Mouse (Mus musculus): ENCODE measurements around the gene Ifnb1.
"Not testable (repeated sequence)": the region's sequence is repeated elsewhere in the genome, so short reads cannot be mapped to it uniquely, and the experiment has no call there.

Gene Ifnb1

GRCm38 (mm10) chr4:88522674-88523073 is at the start of gene Ifnb1:
Ifnb1 (minus strand) TSS chr4:88522774.
- no peak for DNase-seq (ENCODE audit: low spot score)

- no peak for DNase-seq (ENCODE audit: low spot score)
Measured at GRCm38 (mm10) chr4:88571698-88572097, 49.1 kb upstream of the Ifnb1 start, which contains the start of gene Ifna14. Ifna14 (minus strand) TSS chr4:88571798.

GRCm38 (mm10) chr4:88561791-88562190 is 39.2 kb upstream of the Ifnb1 start:
- DNase-seq (ENCODE audit: low spot score) = no peak

GRCm38 (mm10) chr4:88558145-88558544 is 35.6 kb upstream of the Ifnb1 start, which contains the start of gene Ifna15:
Ifna15 (minus strand) TSS chr4:88558245.
- not testable (repeated sequence) for DNase-seq (ENCODE audit: low spot score)

- peak; percentile 85 for DNase-seq (ENCODE audit: low spot score)
Measured at GRCm38 (mm10) chr4:88550161-88550945, 27.8 kb upstream of the Ifnb1 start.

GRCm38 (mm10) chr4:88547986-88548385 is 25.4 kb upstream of the Ifnb1 start:
- no peak for DNase-seq (ENCODE audit: low spot score)

GRCm38 (mm10) chr4:88543649-88544234 is 21.2 kb upstream of the Ifnb1 start:
- no peak for DNase-seq (ENCODE audit: low spot score)

- DNase-seq (ENCODE audit: low spot score) = no peak
Measured at GRCm38 (mm10) chr4:88537328-88537727, 14.8 kb upstream of the Ifnb1 start.

GRCm38 (mm10) chr4:88536640-88537039 is 14.1 kb upstream of the Ifnb1 start:
- no peak for DNase-seq (ENCODE audit: low spot score)

- no peak for DNase-seq (ENCODE audit: low spot score)
Measured at GRCm38 (mm10) chr4:88535742-88536141, 13.2 kb upstream of the Ifnb1 start.

- no peak for DNase-seq (ENCODE audit: low spot score)
Measured at GRCm38 (mm10) chr4:88534903-88535302, 12.3 kb upstream of the Ifnb1 start.

GRCm38 (mm10) chr4:88533499-88533898 is 10.9 kb upstream of the Ifnb1 start:
- DNase-seq (ENCODE audit: low spot score) = no peak

- no peak for DNase-seq (ENCODE audit: low spot score)
Measured at GRCm38 (mm10) chr4:88530892-88531291, 8.3 kb upstream of the Ifnb1 start.

GRCm38 (mm10) chr4:88530271-88530670 is 7.7 kb upstream of the Ifnb1 start:
- no peak for DNase-seq (ENCODE audit: low spot score)

GRCm38 (mm10) chr4:88526379-88527049 is 3.9 kb upstream of the Ifnb1 start:
- DNase-seq (ENCODE audit: low spot score) = no peak

- DNase-seq (ENCODE audit: low spot score) = no peak
Measured at GRCm38 (mm10) chr4:88525393-88525792, 2.8 kb upstream of the Ifnb1 start.

- DNase-seq (ENCODE audit: low spot score) = no peak
Measured at GRCm38 (mm10) chr4:88523241-88523640, 667 bp upstream of the Ifnb1 start.

GRCm38 (mm10) chr4:88517957-88518356 is 4.6 kb downstream of the Ifnb1 start:
- no peak for DNase-seq (ENCODE audit: low spot score)

GRCm38 (mm10) chr4:88515711-88516211 is 6.8 kb downstream of the Ifnb1 start:
- DNase-seq (ENCODE audit: low spot score) = no peak

- DNase-seq (ENCODE audit: low spot score) = no peak
Measured at GRCm38 (mm10) chr4:88515250-88515649, 7.3 kb downstream of the Ifnb1 start.

- DNase-seq (ENCODE audit: low spot score) = peak; percentile 61
Measured at GRCm38 (mm10) chr4:88514403-88514802, 8.2 kb downstream of the Ifnb1 start.

- no peak for DNase-seq (ENCODE audit: low spot score)
Measured at GRCm38 (mm10) chr4:88513743-88514142, 8.8 kb downstream of the Ifnb1 start.

- no peak for DNase-seq (ENCODE audit: low spot score)
Measured at GRCm38 (mm10) chr4:88503753-88504152, 18.8 kb downstream of the Ifnb1 start.

Measured in testis, postnatal 10 days (tissue).